Mouse (Mus musculus): ENCODE results near the gene Selenbp2. TPM values are rescaled to one million over a fixed set of nuclear protein-coding genes. Genes with fewer than 3 reads are reported as not detected.
"Not testable (repeated sequence)": the region's sequence is repeated elsewhere in the genome, so short reads cannot be mapped to it uniquely, and the experiment has no call there.

Gene Selenbp2
- polyA plus RNA-seq, 1 experiment from 2014 or later = not detected

DNA sequence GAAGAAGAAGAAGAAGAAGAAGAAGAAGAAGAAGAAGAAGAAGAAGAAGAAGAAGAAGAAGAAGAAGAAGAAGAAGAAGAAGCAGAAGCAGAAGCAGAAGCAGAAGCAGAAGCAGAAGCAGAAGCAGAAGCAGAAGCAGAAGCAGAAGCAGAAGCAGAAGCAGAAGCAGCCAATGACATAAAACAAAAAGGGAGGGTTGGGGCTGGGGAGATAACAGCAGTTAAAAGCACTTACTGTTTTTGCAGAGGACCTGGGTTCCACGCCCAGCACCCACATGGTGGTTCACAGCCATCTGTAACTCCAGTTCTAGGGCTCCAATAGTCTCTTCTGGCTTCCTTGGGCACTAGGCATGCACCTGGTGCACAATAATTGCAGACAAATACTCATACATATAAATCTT is 4.2 kb upstream of the Selenbp2 start:
- H3K4me3 ChIP-seq (ENCODE audit: low read depth, low read length); ATAC-seq; H3K27ac ChIP-seq (ENCODE audit: low read depth, low read length); H3K27me3 ChIP-seq (replicated peaks; ENCODE audit: control insufficient read depth, insufficient read depth, low read length); H3K4me1 ChIP-seq (ENCODE audit: control insufficient read depth, insufficient read depth, low read length); DNase-seq (ENCODE audit: low spot score); H3K4me2 ChIP-seq (ENCODE audit: low read length); H3K9me3 ChIP-seq (replicated peaks; ENCODE audit: control insufficient read depth, low read length); H3K9ac ChIP-seq (ENCODE audit: low read length); H3K36me3 ChIP-seq (ENCODE audit: control insufficient read depth, insufficient read depth, low read length): not testable (repeated sequence)
- WGBS = 61% methylated on average over 1 of the region's 1 CpGs

DNA sequence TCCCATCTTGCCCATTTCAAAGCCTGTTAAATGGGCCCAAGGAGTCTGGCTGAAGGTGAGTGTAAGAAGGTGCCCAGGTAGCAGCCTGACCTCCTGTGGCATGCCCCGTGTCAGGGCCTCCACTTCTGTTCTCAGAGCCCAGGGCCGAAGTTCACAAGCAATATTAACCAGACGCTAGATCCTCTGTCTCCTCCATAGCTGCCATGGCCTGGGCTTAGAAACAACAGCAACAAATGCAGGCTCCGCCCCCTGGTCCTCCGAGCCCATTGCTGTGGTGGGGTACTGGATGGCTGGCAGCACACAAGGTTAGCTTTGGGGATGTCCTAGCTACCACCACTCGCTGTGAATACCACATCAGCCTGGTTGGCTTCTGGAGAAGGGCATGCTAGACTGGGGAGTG is 3.2 kb upstream of the Selenbp2 start:
- 58% methylated on average over 6 of the region's 6 CpGs for WGBS
- H3K4me3 ChIP-seq (ENCODE audit: low read depth, low read length); H3K4me1 ChIP-seq (ENCODE audit: control insufficient read depth, insufficient read depth, low read length); DNase-seq (ENCODE audit: low spot score); ATAC-seq; H3K9ac ChIP-seq (ENCODE audit: low read length); H3K4me2 ChIP-seq (ENCODE audit: low read length); H3K9me3 ChIP-seq (replicated peaks; ENCODE audit: control insufficient read depth, low read length); H3K36me3 ChIP-seq (ENCODE audit: control insufficient read depth, insufficient read depth, low read length); H3K27ac ChIP-seq (ENCODE audit: low read depth, low read length); H3K27me3 ChIP-seq (replicated peaks; ENCODE audit: control insufficient read depth, insufficient read depth, low read length): not testable (repeated sequence)

DNA sequence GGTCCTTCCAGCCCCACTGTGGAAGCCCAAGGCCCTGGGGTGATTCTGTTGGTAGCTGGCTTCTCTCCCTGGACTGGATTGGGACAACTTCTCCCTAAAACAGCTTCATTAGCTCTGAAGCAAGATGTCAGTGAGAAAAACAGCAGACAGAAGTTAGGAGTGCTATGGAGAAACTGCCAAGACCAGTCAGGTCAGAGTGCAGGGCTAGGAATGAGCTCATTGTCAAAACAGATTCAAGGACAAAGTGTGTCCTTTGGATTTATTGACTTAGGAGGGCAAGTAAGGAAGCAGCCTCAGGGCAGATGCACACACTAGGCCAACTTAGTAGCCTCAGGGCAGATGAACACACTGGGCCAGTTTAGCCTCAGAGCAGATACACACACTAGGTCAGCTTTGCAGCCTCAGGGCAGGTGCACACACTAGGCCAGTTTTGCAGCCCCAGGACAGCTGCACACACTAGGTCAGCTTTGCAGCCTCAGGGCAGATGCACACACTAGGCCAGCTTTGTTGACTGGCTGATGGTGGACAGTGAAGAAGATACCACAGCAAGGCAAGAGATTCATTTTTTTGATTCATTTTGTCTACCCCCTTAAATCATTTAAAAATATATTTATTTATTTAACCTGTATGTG is 2.6 kb upstream of the Selenbp2 start:
- ATAC-seq = no peak
- Histone ChIP-seq H3K4me2 (ENCODE audit: low read length) (no peak overlapping the region), H3K27ac (ENCODE audit: low read depth, low read length) (no peak overlapping the region), H3K27me3 (replicated peaks; ENCODE audit: control insufficient read depth, insufficient read depth, low read length) (no peaks in the 10 kb centered on the region), H3K4me3 (ENCODE audit: low read depth, low read length) (no peak overlapping the region), H3K36me3 (ENCODE audit: control insufficient read depth, insufficient read depth, low read length) (no peaks in the 10 kb centered on the region), H3K4me1 (ENCODE audit: control insufficient read depth, insufficient read depth, low read length) (no peaks in the 10 kb centered on the region), H3K9me3 (replicated peaks; ENCODE audit: control insufficient read depth, low read length) (no peaks in the 10 kb centered on the region), H3K9ac (ENCODE audit: low read length) (no peak overlapping the region)
- no peak for DNase-seq (ENCODE audit: low spot score)

DNA sequence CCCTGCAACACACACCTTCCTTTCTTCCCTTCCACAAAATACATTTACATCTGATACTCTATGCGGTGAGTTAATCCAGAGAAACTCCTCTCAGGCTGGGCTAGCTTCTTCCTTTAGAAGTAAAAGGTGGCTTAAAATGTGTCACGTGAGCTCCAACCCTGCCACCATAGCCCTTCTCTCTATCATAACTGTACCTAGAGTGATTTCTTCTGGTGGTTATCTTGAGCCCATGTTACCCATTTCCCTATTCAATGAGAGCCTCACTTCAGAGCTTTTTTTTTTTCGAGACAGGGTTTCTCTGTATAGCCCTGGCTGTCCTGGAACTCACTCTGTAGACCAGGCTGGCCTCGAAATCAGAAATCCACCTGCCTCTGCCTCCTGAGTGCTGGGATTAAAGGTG is 1.7 kb upstream of the Selenbp2 start:
- not testable (repeated sequence) for DNase-seq (ENCODE audit: low spot score); H3K4me1 ChIP-seq (ENCODE audit: control insufficient read depth, insufficient read depth, low read length); H3K27me3 ChIP-seq (replicated peaks; ENCODE audit: control insufficient read depth, insufficient read depth, low read length); H3K36me3 ChIP-seq (ENCODE audit: control insufficient read depth, insufficient read depth, low read length); H3K9me3 ChIP-seq (replicated peaks; ENCODE audit: control insufficient read depth, low read length); H3K27ac ChIP-seq (ENCODE audit: low read depth, low read length); H3K4me3 ChIP-seq (ENCODE audit: low read depth, low read length); H3K9ac ChIP-seq (ENCODE audit: low read length); ATAC-seq; H3K4me2 ChIP-seq (ENCODE audit: low read length)
- 91% methylated on average over 4 of the region's 4 CpGs for WGBS

DNA sequence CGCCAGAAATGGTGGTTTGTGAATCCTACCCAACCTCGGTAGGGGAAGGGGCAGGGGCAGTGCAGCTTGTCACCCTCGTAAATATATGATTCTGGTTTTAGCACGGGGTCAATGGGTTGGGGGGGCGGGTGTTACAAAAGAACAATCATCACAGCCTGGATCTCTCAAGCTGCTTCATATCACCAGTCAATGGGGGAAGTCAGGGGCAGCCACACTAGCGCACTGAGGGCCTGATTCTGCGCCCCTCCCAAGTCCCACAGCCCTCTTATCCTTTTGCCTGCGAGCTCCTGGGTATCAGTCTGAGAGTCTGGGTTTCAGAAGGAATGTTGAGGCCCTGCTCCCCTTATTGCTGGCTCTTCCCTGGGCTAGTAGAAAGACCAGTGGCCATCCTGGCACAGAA is 518 bp downstream of the Selenbp2 start:
- not testable (repeated sequence) for H3K4me3 ChIP-seq (ENCODE audit: low read depth, low read length); H3K27ac ChIP-seq (ENCODE audit: low read depth, low read length); H3K4me1 ChIP-seq (ENCODE audit: control insufficient read depth, insufficient read depth, low read length); H3K4me2 ChIP-seq (ENCODE audit: low read length); H3K9ac ChIP-seq (ENCODE audit: low read length); DNase-seq (ENCODE audit: low spot score); H3K27me3 ChIP-seq (replicated peaks; ENCODE audit: control insufficient read depth, insufficient read depth, low read length); ATAC-seq; H3K36me3 ChIP-seq (ENCODE audit: control insufficient read depth, insufficient read depth, low read length); H3K9me3 ChIP-seq (replicated peaks; ENCODE audit: control insufficient read depth, low read length)
- WGBS = 71% methylated on average over 5 of the region's 8 CpGs

DNA sequence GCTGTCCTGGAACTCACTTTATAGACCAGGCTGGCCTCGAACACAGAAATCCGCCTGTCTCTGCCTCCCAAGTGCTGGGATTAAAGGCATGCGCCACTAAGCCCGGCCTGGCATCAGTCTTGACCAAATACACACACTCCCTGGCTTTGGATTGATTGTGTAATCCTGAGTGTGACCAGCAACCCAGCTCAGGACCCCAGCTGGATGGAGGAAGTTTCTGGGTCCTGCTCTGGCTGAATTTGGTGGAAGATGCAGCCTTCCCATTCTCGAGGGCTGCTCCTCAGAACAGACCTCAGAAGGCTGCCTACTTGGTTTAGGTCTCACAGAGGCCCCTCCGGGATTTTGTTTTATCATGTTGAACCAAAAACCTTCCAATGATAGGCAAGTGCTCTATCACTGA is 2.2 kb downstream of the Selenbp2 start:
- not testable (repeated sequence) for DNase-seq (ENCODE audit: low spot score); H3K4me3 ChIP-seq (ENCODE audit: low read depth, low read length); H3K27ac ChIP-seq (ENCODE audit: low read depth, low read length); H3K9me3 ChIP-seq (replicated peaks; ENCODE audit: control insufficient read depth, low read length); H3K27me3 ChIP-seq (replicated peaks; ENCODE audit: control insufficient read depth, insufficient read depth, low read length); H3K4me1 ChIP-seq (ENCODE audit: control insufficient read depth, insufficient read depth, low read length); H3K9ac ChIP-seq (ENCODE audit: low read length); ATAC-seq; H3K4me2 ChIP-seq (ENCODE audit: low read length); H3K36me3 ChIP-seq (ENCODE audit: control insufficient read depth, insufficient read depth, low read length)
- 85% methylated on average over 6 of the region's 6 CpGs for WGBS

DNA sequence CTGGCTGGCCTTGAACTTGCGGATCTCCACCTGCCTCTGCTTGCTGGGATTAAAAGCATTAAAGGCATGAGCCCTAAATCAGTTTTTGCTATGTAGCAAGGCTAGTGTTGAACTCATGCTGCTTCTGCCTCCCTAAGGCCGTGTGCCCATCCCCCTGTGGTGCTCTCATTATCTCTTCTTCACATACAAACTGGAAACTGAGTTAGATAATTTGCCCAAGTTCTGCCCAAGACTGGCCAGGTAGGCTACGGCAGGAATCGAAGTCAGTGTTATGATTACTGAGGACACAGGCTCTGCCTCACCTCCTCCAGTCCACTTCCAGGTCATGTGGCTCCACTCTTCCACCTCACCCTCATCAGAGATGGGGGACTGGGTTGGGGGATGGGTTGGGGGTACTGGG is 2.9 kb downstream of the Selenbp2 start:
- not testable (repeated sequence) for DNase-seq (ENCODE audit: low spot score); H3K9me3 ChIP-seq (replicated peaks; ENCODE audit: control insufficient read depth, low read length)
- WGBS = 91% methylated on average over 4 of the region's 4 CpGs

DNA sequence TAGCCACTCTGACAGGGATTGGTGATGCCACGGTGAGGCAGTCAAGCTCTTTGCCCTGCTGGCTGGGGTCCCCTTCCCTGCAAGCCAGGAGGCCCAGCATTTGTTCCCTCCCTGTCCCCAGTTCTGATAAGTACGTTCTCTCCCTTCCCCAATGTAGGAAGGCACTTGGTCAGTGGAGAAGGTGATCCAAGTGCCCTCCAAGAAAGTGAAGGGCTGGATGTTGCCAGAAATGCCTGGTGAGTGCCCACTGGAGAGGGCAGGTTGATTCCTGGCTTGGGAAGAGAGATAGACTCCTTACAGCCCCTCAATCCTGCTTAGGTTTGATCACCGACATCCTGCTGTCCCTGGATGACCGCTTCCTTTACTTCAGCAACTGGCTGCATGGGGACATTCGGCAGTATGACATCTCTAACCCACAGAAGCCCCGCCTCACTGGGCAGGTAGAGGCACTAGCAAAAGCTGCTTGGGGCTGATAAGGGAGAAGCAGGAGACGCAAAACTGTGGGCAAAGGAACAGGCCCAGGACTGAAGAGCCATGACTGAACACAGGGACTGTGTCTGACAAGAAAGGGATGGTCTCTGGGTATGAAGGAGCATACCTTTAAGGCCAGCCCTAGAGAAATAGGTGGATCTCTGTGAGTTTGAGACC is 8.9 kb downstream of the Selenbp2 start:
- H3K4me2 ChIP-seq (ENCODE audit: low read length); DNase-seq (ENCODE audit: low spot score); H3K27ac ChIP-seq (ENCODE audit: low read depth, low read length); ATAC-seq; H3K9me3 ChIP-seq (replicated peaks; ENCODE audit: control insufficient read depth, low read length); H3K4me1 ChIP-seq (ENCODE audit: control insufficient read depth, insufficient read depth, low read length); H3K4me3 ChIP-seq (ENCODE audit: low read depth, low read length); H3K9ac ChIP-seq (ENCODE audit: low read length); H3K36me3 ChIP-seq (ENCODE audit: control insufficient read depth, insufficient read depth, low read length); H3K27me3 ChIP-seq (replicated peaks; ENCODE audit: control insufficient read depth, insufficient read depth, low read length): not testable (repeated sequence)
- 84% methylated on average over 5 of the region's 7 CpGs for WGBS

More for the DNA sequence above, 2.9 kb downstream of the Selenbp2 start:
- not testable (repeated sequence) for H3K27me3 ChIP-seq (replicated peaks; ENCODE audit: control insufficient read depth, insufficient read depth, low read length); H3K27ac ChIP-seq (ENCODE audit: low read depth, low read length); H3K4me1 ChIP-seq (ENCODE audit: control insufficient read depth, insufficient read depth, low read length); H3K36me3 ChIP-seq (ENCODE audit: control insufficient read depth, insufficient read depth, low read length); H3K9ac ChIP-seq (ENCODE audit: low read length); H3K4me2 ChIP-seq (ENCODE audit: low read length); H3K4me3 ChIP-seq (ENCODE audit: low read depth, low read length); ATAC-seq

DNA sequence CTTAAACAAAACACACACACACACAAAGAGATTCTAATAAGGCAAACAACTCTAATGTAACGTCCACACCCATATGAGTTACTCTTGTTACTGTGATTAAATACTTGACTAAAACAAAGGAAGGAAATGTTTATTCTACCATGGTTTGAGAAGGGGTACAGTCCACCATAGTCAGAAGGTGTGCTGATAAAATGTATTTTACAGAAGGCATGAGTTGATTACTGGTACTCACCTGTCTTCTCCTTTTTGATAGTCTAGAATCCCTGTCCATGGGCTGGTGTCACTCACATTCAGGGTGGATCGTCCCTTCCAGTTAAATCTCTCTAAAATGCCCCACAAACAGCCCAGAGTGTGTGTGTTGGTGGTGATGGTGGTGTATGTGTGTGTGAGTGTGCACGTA is 9.5 kb downstream of the Selenbp2 start:
- DNase-seq (ENCODE audit: low spot score) = no peak
- Histone ChIP-seq H3K27ac (ENCODE audit: low read depth, low read length) (no peak overlapping the region), H3K9me3 (replicated peaks; ENCODE audit: control insufficient read depth, low read length) (no peaks in the 10 kb centered on the region), H3K4me2 (ENCODE audit: low read length) (no peak overlapping the region), H3K27me3 (replicated peaks; ENCODE audit: control insufficient read depth, insufficient read depth, low read length) (no peaks in the 10 kb centered on the region), H3K36me3 (ENCODE audit: control insufficient read depth, insufficient read depth, low read length) (no peaks in the 10 kb centered on the region), H3K4me3 (ENCODE audit: low read depth, low read length) (no peak overlapping the region), H3K4me1 (ENCODE audit: control insufficient read depth, insufficient read depth, low read length) (no peaks in the 10 kb centered on the region), H3K9ac (ENCODE audit: low read length) (no peak overlapping the region)
- ATAC-seq = no peak
- WGBS = 91% methylated on average over 3 of the region's 3 CpGs
